Mouse (Mus musculus) telencephalon, adult 2 months (tissue): ENCODE results near the gene Lrrc74a.

Source experiments
- DNase-seq: peaks from one replicate; pipeline ENCODE4 v3.0.0-alpha.2; 2011; ENCODE audit warnings: low read depth, low spot score

Lrrc74a gene

GRCm38 (mm10) chr12:86734319-86734810, at the start of gene Lrrc74a:
Gene Lrrc74a, plus strand, starts transcription at chr12:86734369.
- DNase-seq: no peak

- no peak for DNase-seq
Measured at GRCm38 (mm10) chr12:86685275-86685674, 48.9 kb upstream of the Lrrc74a start.

- DNase-seq: no peak
Measured at GRCm38 (mm10) chr12:86686551-86687330, 47.4 kb upstream of the Lrrc74a start.

GRCm38 (mm10) chr12:86687445-86687955, 46.7 kb upstream of the Lrrc74a start:
- no peak for DNase-seq

GRCm38 (mm10) chr12:86687971-86688573, 46.1 kb upstream of the Lrrc74a start:
- DNase-seq: no peak

- DNase-seq: no peak
Measured at GRCm38 (mm10) chr12:86688917-86689316, 45.3 kb upstream of the Lrrc74a start.

- no peak for DNase-seq
Measured at GRCm38 (mm10) chr12:86690700-86691485, 43.3 kb upstream of the Lrrc74a start.

- no peak for DNase-seq
Measured at GRCm38 (mm10) chr12:86692471-86693356, 41.5 kb upstream of the Lrrc74a start.

GRCm38 (mm10) chr12:86693389-86693788, 40.8 kb upstream of the Lrrc74a start:
- DNase-seq: no peak

GRCm38 (mm10) chr12:86694441-86694840, 39.7 kb upstream of the Lrrc74a start:
- no peak for DNase-seq

- DNase-seq: no peak
Measured at GRCm38 (mm10) chr12:86697996-86698395, 36.2 kb upstream of the Lrrc74a start.

GRCm38 (mm10) chr12:86698537-86698936, 35.6 kb upstream of the Lrrc74a start:
- DNase-seq: no peak

GRCm38 (mm10) chr12:86699965-86700926, 33.9 kb upstream of the Lrrc74a start:
- DNase-seq: peak; percentile 96

GRCm38 (mm10) chr12:86700927-86701310, 33.2 kb upstream of the Lrrc74a start:
- DNase-seq: no peak

- no peak for DNase-seq
Measured at GRCm38 (mm10) chr12:86701491-86701890, 32.7 kb upstream of the Lrrc74a start.

GRCm38 (mm10) chr12:86702690-86703089, 31.5 kb upstream of the Lrrc74a start:
- DNase-seq: no peak

- no peak for DNase-seq
Measured at GRCm38 (mm10) chr12:86705843-86706242, 28.3 kb upstream of the Lrrc74a start.

GRCm38 (mm10) chr12:86714026-86714425, 20.1 kb upstream of the Lrrc74a start:
- no peak for DNase-seq

GRCm38 (mm10) chr12:86715401-86715800, 18.8 kb upstream of the Lrrc74a start:
- DNase-seq: no peak

- DNase-seq: no peak
Measured at GRCm38 (mm10) chr12:86716962-86717361, 17.2 kb upstream of the Lrrc74a start.
